Mouse (Mus musculus) ovary, postnatal 36 days (tissue): ENCODE results near the gene Hsd3b5.
"Not testable (repeated sequence)": the region's sequence is repeated elsewhere in the genome, so short reads cannot be mapped to it uniquely, and the experiment has no call there.

ENCODE experiments used
- DNase-seq: peaks from one replicate; pipeline ENCODE4 v3.0.0; 2022; ENCODE audit warnings: low spot score, mixed read lengths

The Hsd3b5 gene

DNA sequence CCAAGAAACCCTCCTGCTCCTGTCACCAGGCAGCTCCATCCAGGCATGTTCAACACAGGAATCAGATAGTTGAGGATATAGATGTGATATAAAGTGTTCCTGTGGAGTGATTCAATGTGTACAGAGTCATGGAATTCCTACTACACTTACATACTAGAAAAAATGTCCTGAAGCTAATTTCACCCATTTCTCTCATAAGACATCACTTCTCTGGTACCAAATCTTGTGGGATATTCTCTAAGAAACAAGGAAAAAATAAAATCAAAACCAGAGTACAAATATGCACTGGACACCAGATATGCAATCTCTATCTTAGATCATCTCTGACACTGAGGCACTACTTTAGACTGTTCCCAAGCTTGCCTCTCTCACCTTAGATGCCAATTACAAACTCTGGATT lies at the start of gene Hsd3b5:
Gene Hsd3b5 (minus strand): TSS at position 101 of the 400 bp plus-strand sequence.
- no peak for DNase-seq

DNA sequence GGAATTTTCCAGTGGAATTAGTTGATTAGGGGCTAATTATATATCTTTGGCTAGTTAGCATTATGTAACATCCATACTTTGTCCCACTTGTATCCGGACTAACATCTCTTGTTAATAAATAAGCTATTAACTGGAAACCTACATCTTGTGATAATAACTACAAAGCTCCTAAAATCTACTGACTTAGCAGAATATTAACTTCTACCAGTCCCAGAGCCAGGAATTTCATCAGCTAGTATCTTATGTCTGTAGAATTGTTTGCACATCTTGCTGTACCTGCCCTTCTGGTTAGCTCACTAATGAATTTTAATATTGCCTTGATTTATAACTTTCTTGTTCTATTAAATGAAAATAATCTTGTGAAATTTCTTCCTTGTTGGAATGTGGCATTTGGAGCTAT lies 5.1 kb upstream of the Hsd3b5 start:
- DNase-seq = no peak

DNA sequence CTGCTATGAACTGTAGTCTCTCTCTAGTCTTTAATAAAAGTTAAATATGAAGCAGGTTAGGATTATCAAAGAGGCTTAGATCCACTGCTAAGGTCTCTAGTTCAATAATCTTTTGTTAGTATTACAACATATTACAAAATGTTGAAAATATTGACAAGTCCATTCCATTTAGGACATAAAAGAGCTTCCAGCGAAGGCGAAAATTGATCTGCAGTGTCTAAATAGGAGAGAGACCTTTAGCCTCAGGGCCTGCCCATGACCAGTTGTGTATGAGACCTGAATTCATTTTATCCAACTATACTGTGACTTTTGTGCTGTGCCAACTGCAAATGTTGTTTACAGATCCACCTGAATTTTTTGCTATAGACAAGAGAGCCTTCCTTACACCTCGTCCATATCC lies 419 bp downstream of the Hsd3b5 start:
- no peak for DNase-seq

DNA sequence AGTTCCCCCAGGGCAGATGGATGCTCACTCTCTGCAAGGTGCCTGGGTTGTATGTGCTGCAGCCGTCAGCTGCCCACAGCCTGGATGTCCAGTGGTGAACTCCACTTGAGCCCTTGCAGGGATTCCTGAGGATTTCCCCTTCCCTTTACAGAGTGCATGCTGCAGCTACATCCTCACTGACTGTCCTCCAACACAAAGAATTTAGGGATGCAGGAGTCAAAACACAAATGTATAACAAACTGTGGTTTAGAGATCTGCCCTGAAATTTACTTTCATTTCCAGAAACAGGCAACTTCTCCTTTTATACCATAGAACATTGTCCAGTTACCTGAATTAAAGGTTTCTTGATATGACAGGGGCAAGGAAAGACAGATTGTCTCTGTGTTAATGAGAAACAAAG lies 13.3 kb downstream of the Hsd3b5 start:
- DNase-seq = not testable (repeated sequence)

DNA sequence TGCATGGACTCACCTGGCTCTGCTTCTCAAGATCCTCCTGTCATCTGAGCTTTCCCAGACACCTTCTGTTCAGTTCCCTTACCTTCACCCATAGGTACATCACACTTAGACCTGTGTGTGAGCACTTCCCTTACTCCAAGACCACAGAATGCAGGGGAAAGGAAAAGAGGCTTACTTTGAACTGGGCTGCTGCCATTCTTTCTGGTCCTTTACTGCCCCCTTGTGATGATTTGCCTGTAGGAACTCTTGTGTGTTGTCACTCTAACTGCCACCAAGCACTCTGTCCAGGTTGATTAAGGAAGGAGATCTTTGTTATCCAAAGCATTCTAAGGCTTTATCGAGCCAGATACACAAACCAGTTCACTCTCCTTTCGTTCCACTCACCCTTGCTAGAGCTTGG lies 13.8 kb downstream of the Hsd3b5 start:
- not testable (repeated sequence) for DNase-seq

DNA sequence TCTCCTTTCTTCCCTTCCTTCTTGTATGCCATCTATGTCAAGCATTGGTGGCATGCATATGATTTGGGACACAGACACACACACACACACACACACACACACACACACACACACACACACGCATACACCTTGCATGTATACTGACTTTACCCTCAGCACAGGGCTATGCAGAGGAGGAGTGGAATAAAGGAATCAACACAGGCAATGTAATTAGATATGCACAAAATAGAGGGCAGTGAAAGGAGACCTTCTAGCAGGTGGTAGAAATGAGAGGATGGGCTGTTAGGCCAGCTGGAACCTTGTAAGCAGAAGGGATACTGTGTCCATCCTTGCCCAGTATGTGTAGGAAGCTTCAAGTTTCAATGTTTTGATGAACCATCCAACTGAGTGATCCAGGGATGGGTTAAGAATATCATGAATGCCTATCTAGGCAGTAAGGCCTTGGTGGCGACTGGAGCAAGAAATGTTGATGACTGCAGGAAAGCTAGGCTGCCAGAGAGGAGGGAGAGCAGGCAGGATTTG lies 15.6 kb downstream of the Hsd3b5 start:
- DNase-seq = not testable (repeated sequence)

DNA sequence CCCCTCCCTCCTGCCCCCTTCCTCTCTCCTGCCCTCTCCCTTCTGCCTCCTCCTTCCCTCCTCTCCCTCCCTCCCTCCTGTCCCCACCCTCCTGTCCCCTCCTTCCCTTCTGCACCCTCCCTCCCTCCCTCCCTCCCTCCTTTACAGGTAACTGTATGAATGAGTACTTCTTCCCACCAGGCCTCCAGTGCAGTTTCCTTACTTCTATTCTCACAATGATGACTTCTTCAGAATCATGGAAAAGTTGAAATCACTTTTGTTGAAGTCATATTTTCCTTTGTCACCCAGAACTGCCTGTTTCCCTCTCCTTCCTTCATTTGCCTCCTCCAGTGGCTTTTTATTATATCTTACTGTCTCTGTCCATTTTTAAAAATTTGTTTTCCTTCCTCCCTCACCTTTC lies 16.1 kb downstream of the Hsd3b5 start:
- no peak for DNase-seq

DNA sequence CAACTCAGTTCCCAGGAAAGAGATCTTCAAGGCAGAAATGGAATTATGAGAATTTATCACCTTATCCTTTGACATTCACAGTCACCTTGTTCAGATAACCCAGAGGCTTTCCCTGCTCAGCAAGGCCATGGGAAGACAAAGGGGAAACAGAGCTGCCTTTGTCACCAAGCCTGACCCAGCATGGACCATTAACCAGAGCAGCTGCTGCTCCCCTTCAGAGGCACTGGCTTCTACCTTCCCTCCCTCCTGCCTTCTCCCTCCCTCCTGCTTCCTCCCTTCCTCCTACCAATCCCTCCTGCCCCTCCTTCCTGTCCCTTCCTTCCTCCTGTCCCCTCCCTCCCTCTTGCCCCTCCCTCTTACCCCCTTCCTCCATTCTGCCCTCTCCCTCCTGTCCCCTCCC lies 16.5 kb downstream of the Hsd3b5 start:
- not testable (repeated sequence) for DNase-seq

DNA sequence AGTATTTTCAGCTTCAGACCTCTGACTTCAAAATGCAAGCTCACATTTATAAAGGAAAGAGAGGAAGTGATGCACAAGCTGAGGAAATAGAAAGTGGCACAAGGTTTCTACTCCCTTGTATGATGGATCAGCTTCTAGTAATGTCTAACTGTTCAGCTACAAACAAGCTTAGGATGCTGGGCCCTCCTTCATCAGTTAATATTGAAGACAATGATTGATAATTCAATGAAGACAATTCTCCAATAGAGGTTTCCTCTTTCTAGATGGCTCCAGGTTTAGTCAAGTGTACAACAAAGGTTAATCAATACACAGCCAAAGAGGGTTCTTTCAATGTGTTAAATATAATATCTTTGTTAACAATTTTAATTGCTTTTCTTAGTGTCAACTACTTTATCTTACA lies 41.3 kb downstream of the Hsd3b5 start, which contains the start of gene Gm10681:
Gene Gm10681 (minus strand): TSS at position 101 of the 400 bp plus-strand sequence.
- no peak for DNase-seq

DNA sequence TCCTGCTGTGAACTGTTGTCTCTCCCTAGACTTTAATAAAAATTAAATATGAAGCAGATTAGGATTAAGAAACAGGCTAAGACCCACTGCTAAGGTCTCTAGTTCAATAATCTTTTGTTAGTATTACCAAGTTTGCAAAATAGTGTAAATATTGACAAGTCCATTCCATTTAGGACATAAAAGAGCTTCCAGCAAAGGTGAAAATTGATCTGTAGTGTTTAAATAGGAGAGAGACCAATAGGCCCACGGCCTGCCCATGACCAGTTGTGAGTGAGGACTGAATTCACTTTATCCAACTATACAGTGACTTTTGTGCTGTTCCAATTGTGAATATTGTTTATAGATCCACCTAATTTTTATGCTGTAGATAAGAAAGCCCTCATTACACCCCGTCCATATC lies 42.3 kb downstream of the Hsd3b5 start:
- no peak for DNase-seq

DNA sequence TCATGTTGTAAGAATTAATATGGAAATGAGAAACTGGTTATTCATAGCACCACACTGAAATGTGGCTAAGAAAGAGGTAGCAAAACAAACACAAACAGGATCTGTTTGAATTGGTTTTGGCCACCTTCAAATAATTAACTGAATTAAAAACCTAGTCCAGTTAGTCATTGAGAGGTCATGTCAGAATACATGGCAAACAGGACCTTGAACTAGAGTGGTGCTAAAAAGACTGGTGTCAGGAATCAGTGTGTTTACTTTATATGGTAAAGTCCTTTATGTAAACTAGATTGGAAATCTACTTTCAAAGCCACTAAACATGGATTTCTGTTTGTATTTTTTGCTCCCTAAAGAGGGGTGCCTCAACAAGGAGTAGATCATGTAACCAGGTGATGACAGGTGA lies 47.4 kb downstream of the Hsd3b5 start:
- not testable (repeated sequence) for DNase-seq

DNA sequence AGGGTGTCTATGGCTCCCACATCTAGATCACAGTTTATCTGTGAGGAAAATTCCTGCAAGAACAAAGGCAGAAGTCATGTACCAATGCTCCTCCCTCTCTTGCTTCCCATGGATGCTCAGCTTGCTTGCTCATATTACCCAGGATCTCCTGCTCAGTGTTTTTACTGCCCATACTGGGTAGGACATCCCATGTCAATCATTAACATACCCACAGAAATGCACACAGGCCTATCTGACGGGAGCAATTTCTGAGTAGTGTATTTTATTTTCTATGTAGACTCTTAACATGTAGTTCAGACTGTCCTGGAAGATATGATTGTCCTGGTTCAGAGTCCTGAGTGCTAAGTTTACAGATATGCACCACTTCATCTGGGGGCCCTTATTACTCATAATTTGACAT lies 47.9 kb downstream of the Hsd3b5 start:
- DNase-seq = not testable (repeated sequence)

DNA sequence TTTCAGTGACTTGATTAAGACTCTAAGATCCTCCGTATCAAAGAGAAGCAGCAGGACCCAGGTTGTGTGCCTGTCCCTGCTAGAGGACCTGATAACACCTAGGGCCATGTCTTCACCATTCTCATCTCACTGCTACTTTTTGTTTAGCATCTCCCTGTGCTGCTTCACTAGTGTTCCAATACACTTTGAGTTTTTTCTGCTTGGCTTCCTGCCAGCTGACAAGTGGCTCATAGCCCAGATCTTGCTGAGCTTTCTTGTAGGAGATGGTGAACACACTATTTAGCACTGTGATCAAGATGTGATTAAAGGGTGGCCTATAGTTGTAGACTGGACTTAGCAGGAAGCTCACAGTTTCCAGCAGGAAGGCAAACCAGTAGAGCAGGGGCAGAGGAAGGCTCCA lies 49.0 kb downstream of the Hsd3b5 start:
- peak; percentile 22 for DNase-seq
